Mouse (Mus musculus) left cerebral cortex, postnatal 14 days (tissue): ENCODE results near the gene Mus81. TPM values are rescaled to one million over a fixed set of nuclear protein-coding genes. Genes with fewer than 3 reads are reported as not detected.

Experiments
- DNase-seq, 2 experiments: peaks; one replicate each; pipeline ENCODE4 v3.0.0; 2021 to 2022; ENCODE audit warnings: low spot score in 2 of 2, mixed read lengths in 1 of 2
- intact Hi-C: fragments of 180-260 bp; cut with DNase I; formaldehyde crosslinking; loops from one replicate; pipeline ENCODE4 v1.15.1; 2025
- long read RNA-seq, 2 experiments: library from polyadenylated mRNA; stranded (forward); transcript quantifications; one replicate each; pipeline ENCODE4 v2.0.0; 2021
- total RNA-seq, 2 experiments: library from RNA; stranded (reverse); gene quantifications; 2 replicates each; pipeline ENCODE4 v1.2.3; 2021

The Mus81 gene
- 10 to 100 TPM; 33.7 to 37.0 TPM for total RNA-seq
- long read RNA-seq, experiment 1, transcript Mus81-202 (16 exons, 2,067 nt) = major isoform, 20 of 37 reads
- long read RNA-seq, experiment 1, partial matches to known transcripts = 3 of 37 reads
- long read RNA-seq, experiment 1, other reads (novel, unspliced or antisense) = 11 of 37 reads
- long read RNA-seq, experiment 2, transcript Mus81-202 (16 exons, 2,067 nt) = major isoform, 18 of 37 reads
- long read RNA-seq, experiment 2, partial matches to known transcripts = 4 of 37 reads
- long read RNA-seq, experiment 2, other reads (novel, unspliced or antisense) = 15 of 37 reads

- intact Hi-C loops = loop anchor here (2.0 kb wide), 1 partner anchor 27 kb away; the partner anchor contains the start of gene Fibp
- DNase-seq = peak; percentile 95 to 97
Observed at GRCm38 (mm10) chr19:5487768-5488550, at the start of gene Mus81. Gene Mus81 (minus strand): TSS chr19:5488402.

DNA sequence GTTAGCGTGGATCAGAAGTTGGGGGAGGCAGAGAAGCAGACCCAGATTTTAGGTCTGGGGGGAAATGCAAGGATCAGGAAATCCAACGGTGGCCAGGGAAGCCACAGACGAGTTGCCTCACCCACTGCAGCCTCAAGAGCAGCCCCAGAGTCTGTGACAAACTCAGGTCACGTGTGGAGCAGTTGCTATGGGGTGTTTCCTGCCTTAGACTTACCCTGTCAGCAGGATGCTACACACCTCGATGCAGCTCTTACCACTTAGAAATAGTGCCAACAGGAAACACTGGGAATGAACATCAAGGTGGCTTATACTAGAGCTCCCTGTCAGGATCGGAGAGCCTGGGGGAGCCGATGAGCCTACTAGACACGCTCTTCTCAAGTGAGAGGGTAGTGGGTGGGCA is 44.3 kb upstream of the Mus81 start:
- intact Hi-C loops = no loop called here

GRCm38 (mm10) chr19:5530138-5530524 is 41.9 kb upstream of the Mus81 start:
- intact Hi-C loops = no loop called here
- DNase-seq = no peak

More for the DNA sequence above, 44.3 kb upstream of the Mus81 start:
- no peak for DNase-seq

- DNase-seq = peak; percentile 91 to 93
- intact Hi-C loops = loop anchor here (1.0 kb wide), 1 partner anchor 39 kb away; the partner anchor contains the start of gene Ap5b1
Observed at GRCm38 (mm10) chr19:5529325-5530137, 41.3 kb upstream of the Mus81 start.

DNA sequence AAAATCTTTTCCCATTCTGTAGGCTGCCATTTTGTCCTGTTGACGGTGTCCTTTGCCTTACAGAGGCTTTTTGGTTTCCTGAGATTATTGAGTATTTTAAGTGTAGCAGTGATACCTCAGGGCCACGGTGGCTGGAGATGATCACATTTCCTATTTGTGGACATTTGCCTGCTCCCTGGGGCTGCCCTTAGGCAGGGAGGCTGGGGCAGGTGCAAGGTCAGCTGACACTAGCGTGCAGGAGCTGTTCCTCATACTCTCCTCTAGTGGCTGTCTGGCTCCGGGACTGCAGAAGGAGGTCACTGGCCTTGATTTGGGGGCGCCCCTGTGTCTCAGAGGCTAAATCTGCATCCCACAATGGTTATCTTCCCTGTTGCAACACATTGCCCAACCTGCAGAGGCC is 37.0 kb upstream of the Mus81 start:
- intact Hi-C loops = no loop called here
- no peak for DNase-seq

DNA sequence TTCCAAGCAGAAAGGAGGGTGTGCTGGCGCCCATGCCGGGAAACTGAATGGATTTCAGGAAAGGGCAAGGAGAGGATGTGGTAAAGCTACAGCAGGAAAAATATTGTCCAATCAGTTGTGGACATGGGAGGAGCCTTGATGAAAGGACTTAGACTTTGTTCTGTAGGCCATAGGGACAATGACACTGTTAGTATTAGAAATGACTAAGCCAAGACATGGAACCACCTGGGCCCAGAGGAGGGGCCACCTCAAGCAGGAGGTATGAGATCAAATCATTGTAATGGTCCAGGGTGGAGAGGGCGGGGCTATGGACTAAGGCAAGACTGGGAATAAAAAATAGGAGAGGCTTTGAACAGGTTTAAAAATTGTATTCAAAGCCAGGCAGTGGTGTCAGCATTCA is 30.5 kb upstream of the Mus81 start:
- DNase-seq = no peak
- intact Hi-C loops = no loop called here

DNA sequence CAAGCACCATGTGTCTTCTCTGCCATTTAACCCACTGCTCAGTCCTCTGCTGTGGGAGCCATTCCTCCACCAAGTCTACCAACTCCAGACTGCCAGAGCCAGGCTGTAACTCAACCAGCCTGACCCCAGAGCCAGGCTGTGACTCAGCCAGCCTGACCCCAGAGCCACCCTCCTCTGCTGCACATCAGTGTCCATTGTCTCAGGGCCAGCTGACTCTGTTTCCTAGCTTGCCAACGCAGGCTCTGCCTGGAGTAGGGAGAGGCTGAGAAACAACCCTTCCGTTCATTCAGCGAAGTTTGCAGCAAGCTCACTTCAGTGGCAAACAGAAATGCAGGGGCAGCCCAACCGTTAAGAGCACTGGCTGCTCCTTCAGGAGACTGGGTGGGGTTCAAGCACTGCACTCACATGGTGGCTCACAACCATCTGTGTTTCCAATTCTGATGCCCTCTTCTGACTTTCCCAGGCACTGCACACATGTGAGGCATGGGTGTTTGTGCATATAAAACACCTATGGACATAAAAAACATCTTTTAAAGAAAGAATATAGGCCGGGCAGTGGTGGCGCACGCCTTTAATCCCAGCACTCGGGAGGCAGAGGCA is 28.8 kb upstream of the Mus81 start:
- intact Hi-C loops = no loop called here
- no peak for DNase-seq

- intact Hi-C loops = no loop called here
- DNase-seq = no peak
Observed at GRCm38 (mm10) chr19:5515840-5516777, 27.9 kb upstream of the Mus81 start.

DNA sequence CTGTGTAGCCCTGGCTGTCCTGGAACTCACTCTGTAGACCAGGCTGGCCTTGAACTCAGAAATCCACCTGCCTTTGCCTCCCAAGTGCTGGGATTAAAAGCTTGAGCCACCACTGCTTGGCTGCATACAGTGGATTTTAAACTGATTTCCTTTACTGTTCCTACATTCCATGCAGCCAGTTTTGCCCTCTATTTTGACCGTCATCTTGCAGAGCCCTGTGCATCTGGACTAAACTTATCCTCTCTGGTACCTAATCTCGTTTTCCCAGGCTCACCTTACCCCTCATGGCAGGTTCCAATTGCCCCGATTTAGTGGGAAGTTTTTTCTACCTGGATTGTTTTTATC is 24.8 kb upstream of the Mus81 start:
- intact Hi-C loops = no loop called here
- DNase-seq = no peak

- no peak for DNase-seq
- intact Hi-C loops = no loop called here
Observed at GRCm38 (mm10) chr19:5512091-5513004, 24.1 kb upstream of the Mus81 start.

- intact Hi-C loops = no loop called here
- no peak for DNase-seq
Observed at GRCm38 (mm10) chr19:5511074-5511632, 23.0 kb upstream of the Mus81 start.

- DNase-seq = peak; percentile 99 to 100
- intact Hi-C loops = no loop called here
Observed at GRCm38 (mm10) chr19:5510031-5511026, 22.1 kb upstream of the Mus81 start, which contains the start of gene Snx32. Gene Snx32 (minus strand): TSS chr19:5510538.

DNA sequence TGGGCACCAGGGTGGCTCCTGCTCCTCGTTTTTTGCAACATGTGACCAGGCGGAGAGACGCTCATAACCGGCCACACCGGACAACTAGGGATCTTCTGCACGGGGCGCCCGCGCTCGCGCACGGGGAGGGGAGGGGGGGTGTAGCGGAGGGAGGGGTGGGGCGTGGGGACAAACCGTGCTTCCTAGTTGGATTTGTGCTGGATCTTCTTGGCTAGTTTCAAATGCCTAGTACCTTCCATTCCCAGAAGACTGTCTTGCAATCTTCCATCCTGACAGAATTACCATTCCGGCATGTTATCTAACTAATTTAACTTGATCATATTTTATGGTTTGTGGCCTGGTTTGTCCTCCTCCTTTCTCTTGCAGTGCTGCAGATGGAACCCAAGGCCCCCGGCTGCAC is 15.5 kb upstream of the Mus81 start, which contains the start of gene 1700020D05Rik:
Gene 1700020D05Rik (minus strand): TSS at position 101 of the 400 bp plus-strand sequence.
- DNase-seq = no peak
- intact Hi-C loops = no loop called here

DNA sequence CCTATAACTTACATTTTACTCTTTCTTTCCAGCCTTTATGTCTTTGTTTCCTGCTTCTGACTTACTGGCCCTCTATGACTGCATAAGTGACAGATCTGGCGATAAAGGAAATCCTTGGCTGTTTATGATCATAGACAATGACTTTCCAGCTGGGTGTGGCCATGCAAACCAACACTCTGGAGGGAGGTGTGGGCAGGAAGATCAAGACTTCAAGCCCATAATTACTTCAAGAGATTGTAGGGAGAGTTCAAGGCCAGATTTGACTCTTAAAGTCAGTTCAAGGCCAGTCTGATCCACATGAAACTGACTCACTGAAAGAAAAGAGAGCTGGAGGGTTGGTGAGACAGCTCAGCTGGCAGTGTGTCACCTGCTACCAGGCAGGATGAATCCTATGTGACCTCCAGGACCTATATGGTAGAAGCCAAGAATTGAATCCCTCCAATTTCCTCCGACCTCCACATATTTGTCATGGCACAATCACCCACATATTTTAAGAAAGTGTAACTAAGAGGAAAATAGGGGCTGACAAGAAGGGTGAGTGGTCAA is 12.2 kb upstream of the Mus81 start:
- intact Hi-C loops = no loop called here
- no peak for DNase-seq

GRCm38 (mm10) chr19:5496052-5496370 is 7.8 kb upstream of the Mus81 start:
- intact Hi-C loops = no loop called here
- DNase-seq = no peak
